Mouse (Mus musculus) naive thymus-derived CD4-positive, alpha-beta T cell, adult 2 months (primary cell): ENCODE data around the gene Olfr918.

Experiments used
- DNase-seq: peaks from one replicate; pipeline ENCODE4 v3.0.0-alpha.2; 2011; ENCODE audit warnings: low read depth

Gene Olfr918

DNA sequence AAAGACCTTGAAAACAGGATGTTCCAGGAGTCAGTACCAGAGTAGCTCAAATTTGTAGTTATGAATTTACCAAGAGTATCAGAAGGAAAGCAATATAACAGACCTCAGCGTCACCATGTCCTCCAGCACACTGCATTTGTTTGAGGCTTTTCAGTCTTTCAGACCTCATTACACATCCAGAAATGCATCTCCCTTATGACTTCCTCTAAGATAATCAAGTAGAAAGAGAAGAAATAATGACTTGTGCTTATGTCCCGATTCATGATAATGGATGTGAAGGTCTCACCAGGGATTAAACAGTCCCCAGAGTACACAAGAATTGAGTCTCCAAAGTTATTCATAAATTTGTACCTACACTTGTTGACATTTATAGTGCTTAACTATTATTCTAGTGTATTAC lies at the start of gene Olfr918:
Gene Olfr918, minus strand, starts transcription at position 101 of the 400 bp plus-strand sequence.
- DNase-seq: no peak

DNA sequence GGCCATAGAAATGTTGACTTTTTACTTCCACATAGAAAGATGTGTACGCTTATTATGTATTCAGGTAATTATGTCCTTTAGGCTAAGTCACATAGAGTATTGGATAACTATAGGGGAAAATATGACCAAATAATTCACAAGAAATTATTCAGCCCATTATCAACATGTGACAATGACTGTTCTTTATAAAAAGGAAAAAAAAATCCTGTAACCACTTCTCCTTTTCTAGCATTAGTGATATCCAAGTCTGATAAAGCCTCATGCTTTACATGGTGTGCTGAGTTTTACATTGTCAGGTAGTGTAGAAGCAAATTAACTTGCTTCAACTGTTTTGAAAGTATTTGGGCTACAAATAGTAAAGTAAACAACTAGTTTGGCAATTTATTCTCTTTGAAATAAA lies 49.6 kb upstream of the Olfr918 start:
- no peak for DNase-seq

DNA sequence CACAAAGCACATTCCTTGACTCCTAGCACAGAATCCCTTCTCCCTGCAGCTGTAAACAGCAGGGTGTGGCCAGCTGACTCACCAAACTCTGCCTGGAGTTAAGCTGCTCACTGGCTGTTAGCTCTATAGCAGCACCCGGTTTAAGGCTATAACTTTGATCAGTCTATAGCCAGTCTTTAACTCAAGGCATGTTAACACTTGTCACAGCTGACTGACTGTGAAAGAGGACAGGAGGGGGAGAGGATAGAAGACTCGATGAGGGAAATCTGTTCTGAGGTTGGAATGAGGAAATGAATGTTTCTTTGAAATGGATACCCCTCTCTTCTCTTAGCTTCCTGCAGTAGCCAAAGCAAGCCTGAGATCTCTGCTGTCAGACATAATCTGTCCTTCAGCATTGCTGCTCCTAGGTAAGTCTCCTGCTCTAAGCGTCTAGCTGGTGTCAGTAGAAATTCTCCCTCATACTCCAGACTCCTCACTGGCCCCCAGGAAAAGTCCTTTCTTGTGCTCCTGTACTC lies 44.6 kb upstream of the Olfr918 start:
- DNase-seq: peak; percentile 32

- peak; percentile 32 for DNase-seq
Measured at GRCm38 (mm10) chr9:38718102-38718501, 43.7 kb upstream of the Olfr918 start, which contains the start of gene Vwa5a. TSS of gene Vwa5a (plus strand) at chr9:38718268.

DNA sequence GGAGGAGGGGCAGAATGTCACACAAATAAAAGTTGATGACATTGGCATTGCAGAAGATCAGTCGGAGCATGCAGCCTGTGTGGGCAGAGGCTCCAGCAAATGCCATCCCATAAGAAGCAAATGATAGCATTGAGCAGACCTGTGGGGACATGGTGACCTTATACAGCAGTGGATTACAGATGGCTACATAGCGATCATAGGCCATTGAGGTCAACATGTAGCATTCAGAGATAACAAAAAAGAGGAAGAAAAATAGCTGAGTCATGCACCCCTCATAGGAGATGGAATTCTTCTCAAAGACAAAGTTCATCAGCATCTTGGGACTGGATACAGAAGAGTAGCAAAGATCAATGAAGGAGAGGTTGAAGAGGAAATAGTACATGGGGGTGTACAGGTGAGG lies 1.5 kb downstream of the Olfr918 start:
- no peak for DNase-seq

DNA sequence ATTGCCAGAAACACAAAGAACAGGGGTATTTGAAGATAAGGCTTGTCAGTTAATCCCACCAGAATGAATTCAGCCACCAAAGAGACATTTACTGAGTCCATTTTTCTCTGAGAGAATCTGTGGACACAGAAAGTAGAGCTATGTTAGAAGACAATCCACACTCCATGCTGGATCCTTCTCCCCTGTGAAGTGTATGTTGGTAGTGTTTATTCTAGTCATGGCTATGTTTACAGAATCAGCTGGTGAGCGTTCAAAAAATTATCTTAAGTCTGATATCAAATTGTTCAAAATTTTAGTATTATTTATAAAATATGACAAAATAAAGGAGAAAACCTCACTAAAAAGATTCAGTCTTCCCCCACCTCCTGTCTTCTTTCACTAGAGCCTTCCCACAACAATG lies 8.7 kb downstream of the Olfr918 start, which contains the start of gene Olfr917:
Gene Olfr917, minus strand, starts transcription at position 101 of the 400 bp plus-strand sequence.
- DNase-seq: no peak

DNA sequence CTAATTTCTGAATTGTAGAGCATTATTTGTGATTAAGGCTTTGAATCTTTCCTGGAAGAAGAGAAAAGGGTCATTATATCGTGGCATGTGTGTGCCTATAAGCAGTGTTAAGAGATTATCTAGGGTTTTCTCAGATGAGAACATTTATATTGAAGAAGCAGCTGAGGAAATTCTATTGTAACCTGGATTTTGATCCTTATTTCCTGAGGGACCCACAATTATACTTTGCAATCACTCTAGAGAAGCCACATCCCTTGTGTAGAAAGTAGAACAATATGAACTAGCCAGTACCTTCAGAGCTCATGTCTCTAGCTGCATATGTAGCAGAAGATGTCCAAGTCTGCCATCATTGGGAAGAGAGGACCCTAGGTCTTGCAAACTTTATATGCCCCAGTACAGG lies 14.6 kb downstream of the Olfr918 start, which contains the start of gene Olfr916:
Gene Olfr916, minus strand, starts transcription at position 101 of the 400 bp plus-strand sequence.
- no peak for DNase-seq

DNA sequence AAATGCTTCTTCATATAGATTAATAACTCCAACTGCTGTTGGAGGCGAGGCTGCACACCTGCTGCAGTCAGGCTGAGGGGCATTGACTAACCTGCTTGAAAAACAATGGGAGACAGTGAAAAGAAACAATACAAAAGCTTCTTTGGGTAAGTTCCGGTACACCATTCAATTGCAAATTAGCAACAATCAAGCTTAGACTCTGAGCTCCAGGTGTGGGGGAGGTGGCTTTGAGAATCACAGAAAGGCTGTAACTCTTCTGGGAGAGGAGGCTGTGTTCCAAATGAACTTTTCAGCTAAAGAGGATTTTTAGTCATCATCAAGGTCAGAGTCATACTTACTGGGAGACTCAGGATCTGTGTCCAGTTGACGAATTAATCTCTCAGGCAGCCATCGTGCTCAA lies 42.0 kb downstream of the Olfr918 start:
- DNase-seq: no peak
